Mouse (Mus musculus): ENCODE results near the gene Maml2.

GRCm38 (mm10) chr9:13448716-13449115, 151.0 kb downstream of the Maml2 start:
- TF ChIP-seq CTCF (conservative IDR thresholded peaks at IDR 0.05; ENCODE audit: low read length) (no peak), POU5F1 (IDR thresholded peaks at IDR 0.05; ENCODE audit: borderline replicate concordance, low read length) (no peak), NANOG (IDR thresholded peaks at IDR 0.05; ENCODE audit: borderline replicate concordance, low read length) (no peak)

All from E14TG2a.4 (cell line).